Mouse (Mus musculus) embryonic facial prominence, embryonic 13.5 days (tissue): Measurements from ENCODE around the gene Prkca. TPM values are rescaled to one million over a fixed set of nuclear protein-coding genes. Genes with fewer than 3 reads are reported as not detected.

Experiments
- ATAC-seq: fragments of 200-750 bp; cut with Nextera tagmentation; 2 replicates; pipeline ENCODE4 v1.8.0; 2017; ENCODE audit warnings: low read depth; ENCODE audit not compliant: insufficient number of reproducible peaks, insufficient read depth, low FRiP score, low TSS enrichment
- H3K27ac ChIP-seq: fragments of 300-500 bp; sonication (generic); 2 replicates; pipeline ENCODE4 v1.5.1; 2015; ENCODE audit warnings: moderate library complexity, mild to moderate bottlenecking, inconsistent platforms
- H3K27me3 ChIP-seq: fragments of 300-500 bp; sonication (generic); 2 replicates; pipeline ENCODE4 v1.6.1; 2015; ENCODE audit warnings: mild to moderate bottlenecking, inconsistent platforms
- H3K36me3 ChIP-seq: fragments of 300-500 bp; sonication (generic); 2 replicates; pipeline ENCODE4 v1.6.1; 2015; ENCODE audit warnings: mild to moderate bottlenecking, inconsistent platforms
- H3K4me1 ChIP-seq: fragments of 300-500 bp; sonication (generic); 2 replicates; pipeline ENCODE4 v1.6.1; 2015; ENCODE audit warnings: inconsistent platforms
- H3K4me2 ChIP-seq: fragments of 300-500 bp; sonication (generic); 2 replicates; pipeline ENCODE4 v1.6.1; 2015; ENCODE audit warnings: moderate library complexity, mild to moderate bottlenecking, inconsistent platforms
- H3K4me3 ChIP-seq: fragments of 300-500 bp; sonication (generic); 2 replicates; pipeline ENCODE4 v1.5.1; 2015; ENCODE audit warnings: mild to moderate bottlenecking, inconsistent platforms
- H3K9ac ChIP-seq: fragments of 300-500 bp; sonication (generic); 2 replicates; pipeline ENCODE4 v1.6.1; 2015; ENCODE audit warnings: mild to moderate bottlenecking, inconsistent platforms
- H3K9me3 ChIP-seq: fragments of 300-500 bp; sonication (generic); 2 replicates; pipeline ENCODE4 v1.6.1; 2016; ENCODE audit warnings: inconsistent platforms
- WGBS: fragments of 180-500 bp; shearing (Covaris S2); methylation state at CpG from one replicate; pipeline ENCODE4 v1.1.7; 2015; ENCODE audit warnings: mixed read lengths; 5-methylcytosine and 5-hydroxymethylcytosine counted together
- microRNA-seq: library from miRNA; unstranded; fragments of <30 nt; microRNA quantifications from one replicate; pipeline ENCODE4, GENCODE M21; 2016
- polyA plus RNA-seq: library from polyadenylated mRNA; unstranded; fragments of >200 nt; fragmentation: Nextera tagmentation; extraction: Ambion mirVana; gene quantifications from 2 replicates; pipeline ENCODE4 v1.2.1, GENCODE M21; 2015

Gene Prkca
- polyA plus RNA-seq, 1 experiment from 2014 or later, result 10.2 TPM

DNA sequence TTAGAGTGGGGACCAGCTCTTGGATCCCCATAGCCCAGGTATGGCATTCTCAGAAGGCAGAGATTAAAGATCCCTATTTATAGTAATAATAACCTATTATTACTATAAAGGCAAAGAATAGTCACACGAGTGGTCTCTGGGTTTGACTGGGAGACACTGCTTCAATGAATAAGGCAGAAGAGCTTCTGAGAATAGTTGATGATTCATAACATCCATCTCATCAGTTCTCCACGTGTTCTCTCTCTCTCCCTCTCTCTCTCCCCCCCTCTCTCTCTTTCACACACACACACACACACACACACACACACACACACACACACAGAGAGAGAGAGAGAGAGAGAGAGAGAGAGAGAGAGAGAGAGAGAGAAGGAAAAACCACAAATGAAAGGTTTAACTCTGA, 445.0 kb downstream of the Prkca start:
- Histone ChIP-seq H3K27me3 (no peaks in the 10 kb centered on the region), H3K9ac (no peak overlapping the region), H3K4me2 (no peak overlapping the region), H3K36me3 (no peaks in the 10 kb centered on the region), H3K4me1 (peaks cover 4% of the 10 kb centered on the region; the same call in 1 of the 2 replicates), H3K4me3 (no peak overlapping the region), H3K27ac (no peak overlapping the region), H3K9me3 (no peaks in the 10 kb centered on the region)
- WGBS, result 49% methylated on average over 2 of the region's 2 CpGs
- ATAC-seq, result no peak

- Histone ChIP-seq H3K27ac (no peak overlapping the region), H3K27me3 (no peaks in the 10 kb centered on the region), H3K4me1 (peaks cover 4% of the 10 kb centered on the region; the same call in 1 of the 2 replicates), H3K36me3 (no peaks in the 10 kb centered on the region), H3K9me3 (no peaks in the 10 kb centered on the region), H3K9ac (no peak overlapping the region), H3K4me3 (no peak overlapping the region), H3K4me2 (no peak overlapping the region)
- ATAC-seq, result no peak
- WGBS, result 63% methylated on average over 4 of the region's 4 CpGs
Observed at GRCm38 (mm10) chr11:107895635-107896034, 448.1 kb downstream of the Prkca start.

DNA sequence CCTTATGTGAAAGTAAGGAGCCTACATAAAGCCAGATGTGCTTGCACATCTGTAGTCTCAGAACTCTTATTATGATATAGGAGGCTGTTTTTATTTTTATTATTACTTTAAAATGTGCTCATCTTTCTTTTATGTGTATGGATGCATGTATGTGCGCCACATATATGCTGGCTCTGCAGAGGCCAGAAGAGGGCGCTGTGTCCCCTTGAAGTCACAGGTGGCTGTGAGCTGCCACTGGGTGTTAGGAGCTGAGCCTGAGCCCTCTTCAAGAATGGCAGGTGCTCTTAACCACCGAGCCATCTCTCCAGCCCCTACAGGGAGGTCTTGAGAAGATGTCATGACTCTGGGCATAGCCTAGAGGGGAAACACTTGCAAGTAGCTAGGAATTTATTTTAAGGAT, 452.4 kb downstream of the Prkca start:
- Histone ChIP-seq H3K4me1 (peaks cover 4% of the 10 kb centered on the region; the same call in 1 of the 2 replicates), H3K27me3 (no peaks in the 10 kb centered on the region), H3K9me3 (no peaks in the 10 kb centered on the region), H3K36me3 (no peaks in the 10 kb centered on the region), H3K4me2 (no peak overlapping the region), H3K27ac (no peak overlapping the region), H3K4me3 (no peak overlapping the region), H3K9ac (no peak overlapping the region)
- 82% methylated on average over 3 of the region's 3 CpGs for WGBS
- no peak for ATAC-seq

- no peak overlapping the region for H3K4me2 ChIP-seq
- H3K36me3 ChIP-seq, result no peaks in the 10 kb centered on the region
- no peak for ATAC-seq
- H3K4me3 ChIP-seq, result no peak overlapping the region
- H3K9me3 ChIP-seq, result no peaks in the 10 kb centered on the region
- H3K9ac ChIP-seq, result no peak overlapping the region
- H3K4me1 ChIP-seq, result no peaks in the 10 kb centered on the region
- 79% methylated on average over 6 of the region's 6 CpGs for WGBS
- H3K27me3 ChIP-seq, result no peaks in the 10 kb centered on the region
- no peak overlapping the region for H3K27ac ChIP-seq
Observed at GRCm38 (mm10) chr11:107887342-107887741, 456.4 kb downstream of the Prkca start.

Small RNA genes lying within 50 kb of the gene (microRNA-seq; reads per million reads assigned to microRNA genes)
- not detected for gene Mir7223

Other genes starting within 250 kb of the Prkca start
- 0.46 and 8.6 TPM in 2 replicates for gene Apoh, start 574 bp downstream of the Prkca start, polyA plus RNA-seq
- 19.9 and 21.9 TPM in 2 replicates for gene Cep112, start 81.3 kb upstream of the Prkca start, polyA plus RNA-seq